Mouse (Mus musculus) embryonic facial prominence, embryonic 14.5 days (tissue): ENCODE data around the gene Itfg1. TPM values are rescaled to one million over a fixed set of nuclear protein-coding genes. Genes with fewer than 3 reads are reported as not detected.

ENCODE experiments used
- ATAC-seq: fragments of 200-750 bp; cut with Nextera tagmentation; 2 replicates; pipeline ENCODE4 v1.8.0; 2017; ENCODE audit warnings: low read depth, moderate number of reproducible peaks, moderate TSS enrichment
- DNase-seq: peaks from one replicate; pipeline ENCODE4 v3.0.0-alpha.2; 2015; ENCODE audit warnings: low spot score
- H3K27ac ChIP-seq: fragments of 300-500 bp; sonication (generic); replicated peaks from 2 replicates; pipeline ENCODE4 v1.5.1; 2014; ENCODE audit warnings: low read depth, mild to moderate bottlenecking, low read length, moderate library complexity
- H3K27me3 ChIP-seq: fragments of 300-500 bp; sonication (generic); replicated peaks from 2 replicates; pipeline ENCODE4 v1.6.1; 2014; ENCODE audit warnings: low read length; ENCODE audit not compliant: control insufficient read depth, insufficient read depth
- H3K36me3 ChIP-seq: fragments of 300-500 bp; sonication (generic); 2 replicates; pipeline ENCODE4 v1.6.1; 2014; ENCODE audit warnings: low read length, mixed read lengths; ENCODE audit not compliant: control insufficient read depth, insufficient read depth
- H3K4me1 ChIP-seq: fragments of 300-500 bp; sonication (generic); 2 replicates; pipeline ENCODE4 v1.6.1; 2014; ENCODE audit warnings: antibody characterized with exemption, low read length; ENCODE audit not compliant: control insufficient read depth, insufficient read depth
- H3K4me2 ChIP-seq: fragments of 300-500 bp; sonication (generic); 2 replicates; pipeline ENCODE4 v1.6.1; 2014; ENCODE audit warnings: low read depth, mild to moderate bottlenecking, low read length, moderate library complexity, mixed read lengths
- H3K4me3 ChIP-seq: fragments of 300-500 bp; sonication (generic); 2 replicates; pipeline ENCODE4 v1.5.1; 2014; ENCODE audit warnings: low read depth, mild to moderate bottlenecking, low read length
- H3K9ac ChIP-seq: fragments of 300-500 bp; sonication (generic); 2 replicates; pipeline ENCODE4 v1.6.1; 2014; ENCODE audit warnings: low read depth, mild to moderate bottlenecking, low read length, moderate library complexity, mixed read lengths
- H3K9me3 ChIP-seq: fragments of 300-500 bp; sonication (generic); 2 replicates; pipeline ENCODE4 v1.6.1; 2016; ENCODE audit warnings: low read length; ENCODE audit not compliant: control insufficient read depth
- WGBS: fragments of 180-500 bp; shearing (Covaris S2); extraction: QIAGEN DNeasy Blood & Tissue Kit; methylation state at CpG from one replicate; pipeline ENCODE4 v1.1.7; 2014; 5-methylcytosine and 5-hydroxymethylcytosine counted together
- polyA plus RNA-seq: library from polyadenylated mRNA; unstranded; fragments of >200 nt; fragmentation: Nextera tagmentation; extraction: Ambion mirVana; gene quantifications from 2 replicates; pipeline ENCODE4 v1.2.1, GENCODE M21; 2014

The Itfg1 gene
- polyA plus RNA-seq, 1 experiment from 2014 or later = 86.6 TPM

DNA sequence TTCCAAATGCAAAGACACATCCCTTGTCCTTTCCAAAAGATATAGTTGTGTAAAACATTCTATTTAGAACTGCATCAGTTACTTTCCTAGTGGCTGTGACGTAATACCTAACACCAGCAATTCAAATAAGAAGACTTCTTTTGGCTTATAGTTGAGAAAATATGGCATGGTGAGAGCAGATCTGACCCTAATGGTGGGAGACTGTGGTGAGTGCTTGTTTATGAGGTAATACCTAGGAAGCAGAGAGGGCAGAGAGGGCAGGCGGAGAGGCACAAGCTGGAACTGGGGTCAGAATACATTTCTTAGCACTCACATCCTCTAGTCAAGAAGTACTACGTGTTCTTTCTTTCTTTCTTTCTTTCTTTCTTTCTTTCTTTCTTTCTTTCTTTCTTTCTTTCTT lies 52.4 kb downstream of the Itfg1 start:
- Histone ChIP-seq H3K27me3 (no peaks in the 10 kb centered on the region), H3K9me3 (no peaks in the 10 kb centered on the region), H3K36me3 (peaks cover 9% of the 10 kb centered on the region), H3K9ac (no peak overlapping the region), H3K27ac (no peak overlapping the region), H3K4me1 (no peaks in the 10 kb centered on the region), H3K4me3 (no peak overlapping the region), H3K4me2 (no peak overlapping the region)
- DNase-seq (no peak), ATAC-seq (no peak)
- WGBS = 90% methylated on average over 3 of the region's 3 CpGs

GRCm38 (mm10) chr8:85787909-85788308 lies 52.8 kb downstream of the Itfg1 start:
- Histone ChIP-seq H3K27ac (no peak overlapping the region), H3K36me3 (peaks cover 4% of the 10 kb centered on the region), H3K9me3 (no peaks in the 10 kb centered on the region), H3K4me2 (no peak overlapping the region), H3K9ac (no peak overlapping the region), H3K4me1 (no peaks in the 10 kb centered on the region), H3K27me3 (no peaks in the 10 kb centered on the region), H3K4me3 (no peak overlapping the region)
- ATAC-seq (no peak), DNase-seq (no peak)
- 93% methylated on average over 4 of the region's 4 CpGs for WGBS

GRCm38 (mm10) chr8:85785506-85785905 lies 55.2 kb downstream of the Itfg1 start:
- H3K36me3 ChIP-seq = no peaks in the 10 kb centered on the region
- no peak overlapping the region for H3K4me2 ChIP-seq
- no peaks in the 10 kb centered on the region for H3K27me3 ChIP-seq
- no peak overlapping the region for H3K27ac ChIP-seq
- H3K9me3 ChIP-seq = no peaks in the 10 kb centered on the region
- no peak overlapping the region for H3K9ac ChIP-seq
- WGBS = 53% methylated on average over 1 of the region's 1 CpGs
- DNase-seq (peak; percentile 15), ATAC-seq (no peak)
- no peak overlapping the region for H3K4me3 ChIP-seq
- no peaks in the 10 kb centered on the region for H3K4me1 ChIP-seq

- no peak overlapping the region for H3K9ac ChIP-seq
- H3K27ac ChIP-seq = no peak overlapping the region
- H3K36me3 ChIP-seq = 0 out of 2 replicates have a peak, but pooled peaks cover 3% of the 10 kb centered on the region
- no peaks in the 10 kb centered on the region for H3K27me3 ChIP-seq
- no peaks in the 10 kb centered on the region for H3K9me3 ChIP-seq
- no peak overlapping the region for H3K4me2 ChIP-seq
- H3K4me1 ChIP-seq = no peaks in the 10 kb centered on the region
- DNase-seq (no peak), ATAC-seq (no peak)
- WGBS = 96% methylated on average over 1 of the region's 1 CpGs
- no peak overlapping the region for H3K4me3 ChIP-seq
Measured at GRCm38 (mm10) chr8:85783871-85784270, 56.9 kb downstream of the Itfg1 start.

DNA sequence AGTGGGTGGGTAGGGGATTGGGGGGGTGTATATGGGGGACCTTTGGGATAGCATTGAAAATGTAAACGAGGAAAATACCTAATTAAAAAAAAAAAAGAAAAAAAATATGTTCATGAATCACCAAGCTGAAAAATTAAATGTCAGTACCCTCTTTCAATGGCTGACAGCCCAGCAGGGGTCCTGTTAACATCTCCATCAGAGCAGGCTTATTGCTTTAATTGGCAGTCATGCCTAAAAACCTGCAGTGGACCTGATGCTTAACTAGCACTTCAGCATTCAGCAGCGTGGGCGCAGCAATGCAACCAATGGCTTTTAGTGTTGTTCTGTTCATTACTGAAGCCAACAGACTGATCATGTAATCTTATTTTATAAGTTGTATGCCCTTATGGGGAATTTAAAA lies 60.6 kb downstream of the Itfg1 start:
- DNase-seq (peak; percentile 16), ATAC-seq (no peak)
- Histone ChIP-seq H3K4me2 (no peak overlapping the region), H3K4me3 (no peak overlapping the region), H3K9ac (no peak overlapping the region), H3K27me3 (no peaks in the 10 kb centered on the region), H3K36me3 (0 out of 2 replicates have a peak, but pooled peaks cover 9% of the 10 kb centered on the region), H3K27ac (no peak overlapping the region), H3K4me1 (no peaks in the 10 kb centered on the region), H3K9me3 (no peaks in the 10 kb centered on the region)
- WGBS = 96% methylated on average over 3 of the region's 3 CpGs

GRCm38 (mm10) chr8:85745053-85745452 lies 95.7 kb downstream of the Itfg1 start:
- H3K4me2 ChIP-seq = no peak overlapping the region
- no peaks in the 10 kb centered on the region for H3K9me3 ChIP-seq
- no peak overlapping the region for H3K9ac ChIP-seq
- no peak for DNase-seq
- WGBS = 97% methylated on average over 2 of the region's 2 CpGs
- no peak overlapping the region for H3K27ac ChIP-seq
- no peak for ATAC-seq
- H3K36me3 ChIP-seq = no peaks in the 10 kb centered on the region
- no peak overlapping the region for H3K4me3 ChIP-seq
- H3K27me3 ChIP-seq = no peaks in the 10 kb centered on the region
- H3K4me1 ChIP-seq = no peaks in the 10 kb centered on the region

GRCm38 (mm10) chr8:85730545-85730944 lies 110.2 kb downstream of the Itfg1 start:
- no peaks in the 10 kb centered on the region for H3K9me3 ChIP-seq
- H3K27me3 ChIP-seq = no peaks in the 10 kb centered on the region
- peaks cover 21% of the 10 kb centered on the region for H3K36me3 ChIP-seq
- H3K9ac ChIP-seq = no peak overlapping the region
- H3K4me3 ChIP-seq = no peak overlapping the region
- no peaks in the 10 kb centered on the region for H3K4me1 ChIP-seq
- DNase-seq = no peak
- H3K27ac ChIP-seq = no peak overlapping the region
- no peak for ATAC-seq
- no peak overlapping the region for H3K4me2 ChIP-seq
- WGBS = 87% methylated on average over 3 of the region's 3 CpGs

GRCm38 (mm10) chr8:85717271-85717670 lies 123.5 kb downstream of the Itfg1 start:
- ATAC-seq = no peak
- no peak overlapping the region for H3K27ac ChIP-seq
- H3K36me3 ChIP-seq = peaks cover 14% of the 10 kb centered on the region

DNA sequence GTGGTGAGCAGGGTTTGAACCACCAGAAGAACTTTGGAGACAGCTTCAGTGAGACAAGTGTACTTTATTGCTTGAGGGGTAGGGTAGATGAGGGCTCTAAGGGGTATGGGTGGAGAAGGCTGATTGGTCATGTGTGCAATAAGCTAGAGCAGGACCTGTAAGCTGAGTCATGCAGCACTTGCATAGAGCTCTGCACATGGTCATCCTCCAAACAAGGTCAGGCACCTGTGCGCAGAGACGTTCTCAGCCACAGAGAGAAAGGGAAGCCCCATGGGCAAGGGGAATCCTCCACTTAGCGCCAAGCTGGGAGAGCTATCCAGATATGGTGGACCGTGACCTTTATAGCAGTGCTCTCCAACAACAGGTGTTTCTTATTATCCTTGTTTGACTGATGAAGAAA lies 124.0 kb downstream of the Itfg1 start:
- Histone ChIP-seq H3K9ac (no peak overlapping the region), H3K4me2 (no peak overlapping the region), H3K9me3 (no peaks in the 10 kb centered on the region), H3K27me3 (no peaks in the 10 kb centered on the region), H3K4me3 (no peak overlapping the region), H3K27ac (no peak overlapping the region), H3K4me1 (no peaks in the 10 kb centered on the region), H3K36me3 (peaks cover 10% of the 10 kb centered on the region; the same call in 1 of the 2 replicates)
- WGBS = 84% methylated on average over 4 of the region's 4 CpGs
- DNase-seq (no peak), ATAC-seq (no peak)

More at GRCm38 (mm10) chr8:85717271-85717670, 123.5 kb downstream of the Itfg1 start:
- H3K4me3 ChIP-seq = no peak overlapping the region
- H3K27me3 ChIP-seq = no peaks in the 10 kb centered on the region
- no peak for DNase-seq
- H3K4me2 ChIP-seq = no peak overlapping the region
- no peak overlapping the region for H3K9ac ChIP-seq
- H3K4me1 ChIP-seq = no peaks in the 10 kb centered on the region
- no peaks in the 10 kb centered on the region for H3K9me3 ChIP-seq
- WGBS = 84% methylated on average over 5 of the region's 5 CpGs
